Mouse (Mus musculus): ENCODE measurements around the gene Bdkrb2.

GRCm38 (mm10) chr12:105622981-105623539 is 60.0 kb downstream of the Bdkrb2 start:
- TF ChIP-seq CTCF (IDR thresholded peaks at IDR 0.05; ENCODE audit: borderline replicate concordance, insufficient read depth, low read length), result no peak
- no peak for TF ChIP-seq POLR2A (IDR thresholded peaks at IDR 0.05; ENCODE audit: low read depth, low read length)

Measured in embryonic fibroblast, embryonic 13.5 days (primary cell).